Mouse (Mus musculus): ENCODE data around the gene Spcs2.
A peak's percentile ranks its signal among the peaks of the same experiment; 100 is the strongest.

Gene Spcs2

GRCm38 (mm10) chr7:99864241-99865028, 1.2 kb upstream of the Spcs2 start:
- DNase-seq (ENCODE audit: low read depth, low spot score), result no peak

- DNase-seq (ENCODE audit: low read depth, low spot score), result peak; percentile 95
Observed at GRCm38 (mm10) chr7:99858813-99859585, 4.3 kb downstream of the Spcs2 start, which contains the start of gene Xrra1. Gene Xrra1, plus strand, starts transcription at chr7:99859116.

GRCm38 (mm10) chr7:99858175-99858812, 5.0 kb downstream of the Spcs2 start:
- no peak for DNase-seq (ENCODE audit: low read depth, low spot score)

DNA sequence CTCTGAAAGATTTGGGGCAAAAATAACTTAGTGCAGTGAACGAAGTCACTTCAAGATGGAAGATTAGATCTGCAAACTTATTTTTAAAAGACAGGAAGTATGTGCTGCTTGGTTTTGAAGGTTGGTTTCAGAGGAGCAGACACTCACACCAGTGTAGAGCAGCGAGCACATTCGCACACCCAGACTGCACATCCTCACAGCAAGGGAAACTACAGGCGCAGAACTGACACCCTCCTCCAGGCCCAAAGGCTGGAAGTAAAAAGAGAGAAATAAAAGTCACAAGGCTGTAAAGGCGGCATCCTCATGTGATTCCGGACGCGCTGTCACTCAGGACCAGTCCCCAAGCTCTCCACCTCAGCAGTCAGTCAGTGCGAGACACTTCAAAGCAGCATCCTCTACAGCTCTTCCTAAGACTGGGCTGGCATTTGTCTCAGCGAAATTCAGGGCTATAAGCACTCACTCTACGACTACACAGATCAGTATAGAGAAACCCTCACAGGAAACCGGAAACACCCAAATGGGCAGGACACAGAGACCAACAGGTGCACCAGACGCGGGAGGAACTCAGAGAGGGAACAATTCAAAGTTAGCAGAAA, 6.9 kb downstream of the Spcs2 start:
- no peak for DNase-seq (ENCODE audit: low read depth, low spot score)

GRCm38 (mm10) chr7:99854311-99854710, 9.0 kb downstream of the Spcs2 start:
- no peak for DNase-seq (ENCODE audit: low read depth, low spot score)

GRCm38 (mm10) chr7:99853350-99853749, 9.9 kb downstream of the Spcs2 start:
- DNase-seq (ENCODE audit: low read depth, low spot score), result no peak

GRCm38 (mm10) chr7:99851618-99852017, 11.6 kb downstream of the Spcs2 start:
- no peak for DNase-seq (ENCODE audit: low read depth, low spot score)

DNA sequence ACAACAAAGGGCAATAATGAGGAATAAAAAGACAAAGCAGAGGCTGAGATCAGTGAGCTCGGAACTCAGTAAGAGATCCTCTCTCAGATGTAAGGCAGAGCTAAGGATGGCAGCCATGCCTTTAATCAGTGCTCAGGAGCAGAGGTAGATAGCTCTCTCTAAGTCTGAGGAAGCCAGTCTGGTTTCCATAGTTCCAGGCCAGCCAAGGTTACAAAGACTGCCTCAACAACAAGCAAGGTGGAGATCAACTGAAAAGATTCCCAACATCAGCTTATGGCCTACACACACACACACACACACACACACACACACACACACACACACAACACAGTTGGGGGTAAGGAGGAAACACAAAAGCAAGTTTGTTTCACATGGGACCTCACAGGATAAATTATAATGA, 12.1 kb downstream of the Spcs2 start:
- no peak for DNase-seq (ENCODE audit: low read depth, low spot score)

GRCm38 (mm10) chr7:99850534-99850933, 12.7 kb downstream of the Spcs2 start:
- no peak for DNase-seq (ENCODE audit: low read depth, low spot score)

DNA sequence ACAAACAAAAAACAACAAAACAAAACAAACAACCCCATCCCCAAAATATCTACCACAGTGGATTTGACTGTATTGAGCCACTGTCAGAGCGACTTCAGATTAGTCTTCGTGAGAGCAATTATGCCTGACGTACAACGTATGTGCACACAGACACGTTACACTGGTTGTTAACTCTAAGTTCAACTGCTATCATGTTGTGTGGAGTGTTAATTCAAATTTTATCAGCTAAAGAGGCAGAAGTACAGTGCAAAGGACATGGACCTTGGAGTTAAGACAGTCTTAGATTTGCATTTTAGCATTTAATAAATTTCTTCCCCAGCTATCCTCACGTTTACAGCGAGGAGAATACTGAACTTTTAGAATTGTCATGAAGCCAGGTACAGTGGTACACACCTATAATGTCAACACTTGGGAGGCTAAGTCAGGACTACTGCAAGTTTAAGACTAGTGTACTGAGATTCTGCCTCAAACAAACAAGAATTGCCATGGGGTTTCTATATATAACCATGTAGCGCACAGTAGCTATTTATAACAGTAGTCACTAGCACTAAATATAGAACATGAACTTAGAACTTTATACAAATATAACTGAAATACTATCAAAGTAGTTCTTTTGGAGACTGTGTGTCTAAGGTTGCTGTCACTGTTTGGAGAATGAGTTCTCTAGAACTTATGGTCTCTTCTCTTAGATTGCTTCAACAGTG, 17.6 kb downstream of the Spcs2 start:
- DNase-seq (ENCODE audit: low read depth, low spot score), result no peak

- no peak for DNase-seq (ENCODE audit: low read depth, low spot score)
Observed at GRCm38 (mm10) chr7:99838241-99838640, 25.0 kb downstream of the Spcs2 start.

GRCm38 (mm10) chr7:99837358-99838071, 25.7 kb downstream of the Spcs2 start:
- no peak for DNase-seq (ENCODE audit: low read depth, low spot score)

GRCm38 (mm10) chr7:99836781-99837180, 26.5 kb downstream of the Spcs2 start:
- DNase-seq (ENCODE audit: low read depth, low spot score), result no peak

- DNase-seq (ENCODE audit: low read depth, low spot score), result no peak
Observed at GRCm38 (mm10) chr7:99834314-99834853, 28.9 kb downstream of the Spcs2 start.

- no peak for DNase-seq (ENCODE audit: low read depth, low spot score)
Observed at GRCm38 (mm10) chr7:99833846-99834222, 29.4 kb downstream of the Spcs2 start.

GRCm38 (mm10) chr7:99833115-99833845, 30.0 kb downstream of the Spcs2 start:
- DNase-seq (ENCODE audit: low read depth, low spot score), result no peak

DNA sequence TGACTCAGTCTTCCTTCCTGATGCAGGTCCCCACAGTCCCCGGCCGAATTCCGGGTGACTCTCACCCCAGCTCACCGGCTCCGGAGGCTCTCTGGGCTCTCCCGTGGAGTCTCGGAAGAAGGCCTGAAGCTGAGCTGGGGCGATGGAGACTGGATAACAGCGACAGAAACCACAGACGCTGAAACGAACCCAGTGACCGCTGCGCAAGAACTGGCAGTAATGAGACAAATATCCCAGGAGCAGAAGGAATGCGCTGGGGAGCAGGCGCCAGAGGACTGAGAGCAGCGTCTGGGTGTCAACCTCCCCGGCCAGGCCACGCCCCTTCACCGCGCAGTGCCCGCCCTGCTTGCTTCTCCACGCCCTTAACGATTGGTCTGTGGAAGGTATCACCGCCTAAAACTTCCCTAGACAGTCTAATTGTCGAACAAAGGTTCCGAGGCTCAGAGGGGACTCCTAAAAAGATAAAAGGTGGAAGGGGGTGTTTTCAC, 35.1 kb downstream of the Spcs2 start, which contains the start of gene Neu3:
Gene Neu3 (minus strand): TSS at position 335 of the 488 bp plus-strand sequence.
- DNase-seq (ENCODE audit: low read depth, low spot score), result peak; percentile 86

DNA sequence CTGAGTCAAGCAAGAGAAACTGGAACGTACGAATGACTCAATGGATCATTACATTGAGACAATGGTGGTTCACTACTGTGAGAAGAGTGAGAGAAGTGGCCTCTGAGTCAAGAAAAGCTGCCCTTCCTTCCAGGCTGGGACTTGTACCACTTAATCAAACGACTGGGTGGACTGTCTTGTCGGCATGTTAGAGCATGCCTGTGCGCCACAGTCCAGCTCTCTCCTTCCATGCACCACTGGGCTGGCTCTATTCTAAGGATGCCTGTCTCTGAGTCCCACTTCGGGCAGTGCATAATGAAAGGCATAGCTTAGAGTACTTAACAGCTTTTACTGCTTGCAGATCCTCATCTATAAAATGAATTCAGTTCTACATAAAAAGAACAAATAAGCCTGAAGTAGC, 37.2 kb downstream of the Spcs2 start:
- no peak for DNase-seq (ENCODE audit: low read depth, low spot score)

DNA sequence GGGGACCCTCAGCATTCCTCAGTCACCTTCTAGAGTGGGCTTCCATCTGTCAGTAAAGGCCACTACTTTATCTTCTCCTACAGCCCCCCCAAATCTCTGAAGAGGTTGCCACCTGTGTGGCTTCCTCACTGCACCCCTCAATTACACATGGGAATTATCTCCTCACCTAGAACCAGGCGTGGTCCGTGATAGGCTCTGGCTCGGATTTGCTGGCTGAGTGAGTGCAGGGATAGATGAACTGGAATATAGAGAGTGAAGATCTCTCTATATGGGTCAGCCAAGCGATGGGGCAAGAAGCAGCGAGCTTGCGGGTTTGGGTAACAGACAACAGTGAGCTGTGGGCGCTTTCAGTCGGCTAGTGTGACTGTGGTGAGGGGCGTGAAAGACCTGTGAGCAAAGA, 37.8 kb downstream of the Spcs2 start:
- no peak for DNase-seq (ENCODE audit: low read depth, low spot score)

Measured in embryo, embryonic 11.5 days (tissue).